8 mouse cellular contexts compared by ENCODE assay signal in the genomic region with DNA sequence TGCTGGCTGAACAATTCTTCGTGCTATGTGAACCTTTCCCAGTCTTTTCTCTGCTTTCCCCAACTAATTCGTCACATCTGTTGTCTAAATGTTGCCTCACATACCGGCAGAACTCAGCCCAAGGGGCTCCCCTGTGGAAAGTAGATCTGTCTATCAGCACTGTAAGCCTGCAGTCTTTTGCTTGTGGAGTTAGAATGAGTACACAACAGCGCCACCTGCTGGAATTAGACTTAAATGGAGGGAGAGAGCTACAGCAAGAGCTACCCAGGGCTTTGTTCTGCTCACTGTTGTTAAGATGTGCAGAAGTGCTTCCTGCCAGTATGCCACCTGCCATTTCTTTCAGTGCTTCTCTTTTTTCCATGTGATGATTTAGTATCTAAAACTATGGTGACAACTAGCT.
DNase-seq lines count a peak whose midpoint lies in the region; ATAC-seq and TF ChIP-seq lines count a peak whose summit lies in the region.

No protein-coding gene starts in this region.

- no peak overlapping the region for H3K4me2 ChIP-seq in liver, embryonic 12.5 days
- no peak overlapping the region for H3K4me2 ChIP-seq in liver, embryonic 11.5 days
- no peak overlapping the region for H3K4me2 ChIP-seq in neural tube, embryonic 14.5 days (ENCODE audit: low read depth, low read length)

- H3K4me3 ChIP-seq in liver, embryonic 12.5 days = no peak overlapping the region
- H3K4me3 ChIP-seq in liver, embryonic 11.5 days (ENCODE audit: low read depth, low read length) = no peak overlapping the region
- no peak overlapping the region for H3K4me3 ChIP-seq in neural tube, embryonic 14.5 days (ENCODE audit: low read depth, low read length)
- H3K4me3 ChIP-seq in thymus, adult 2 months (ENCODE audit: control insufficient read depth, insufficient read depth, low read length) = no peak overlapping the region

- H3K27me3 ChIP-seq in liver, embryonic 12.5 days (replicated peaks) = no peaks in the 10 kb centered on the region
- no peaks in the 10 kb centered on the region for H3K27me3 ChIP-seq in liver, embryonic 11.5 days (replicated peaks; ENCODE audit: control insufficient read depth, insufficient read depth, low read length)
- H3K27me3 ChIP-seq in neural tube, embryonic 14.5 days (ENCODE audit: control insufficient read depth, insufficient read depth, low read length) = no peaks in the 10 kb centered on the region
- H3K27me3 ChIP-seq in thymus, adult 2 months (ENCODE audit: control insufficient read depth, insufficient read depth, low read length) = no peaks in the 10 kb centered on the region

- DNase-seq in liver = peak; percentile 73
- DNase-seq in embryo, embryonic 10.5 days (ENCODE audit: low spot score) = peak; percentile 95
- peak; percentile 86 for DNase-seq in kidney, postnatal 10 days
- peak; percentile 59 for DNase-seq in liver, embryonic 11.5 days (ENCODE audit: low spot score)
- DNase-seq in thymus, adult 2 months = peak; percentile 54

- WGBS in liver, embryonic 12.5 days (ENCODE audit: insufficient replicate concordance) = 9% methylated on average over 4 of the region's 4 CpGs
- WGBS in liver, embryonic 11.5 days = 15% methylated on average over 4 of the region's 4 CpGs
- 15% methylated on average over 4 of the region's 4 CpGs for WGBS in neural tube, embryonic 14.5 days
- WGBS in thymus, adult 2 months = 18% methylated on average over 4 of the region's 4 CpGs

- H3K27ac ChIP-seq in liver, embryonic 12.5 days = no peak overlapping the region
- no peak overlapping the region for H3K27ac ChIP-seq in liver, embryonic 11.5 days (ENCODE audit: low read depth, low read length)
- H3K27ac ChIP-seq in neural tube, embryonic 14.5 days (ENCODE audit: low read depth, low read length) = no peak overlapping the region
- H3K27ac ChIP-seq in thymus, adult 2 months (ENCODE audit: control insufficient read depth, insufficient read depth, low read length) = no peak overlapping the region

- no peak for TF ChIP-seq POLR2A in thymus, adult 2 months (IDR thresholded peaks at IDR 0.05; ENCODE audit: control insufficient read depth, extremely low read depth, insufficient read depth, low read length, poor library complexity)

- H3K4me1 ChIP-seq in liver, embryonic 12.5 days = no peaks in the 10 kb centered on the region
- no peaks in the 10 kb centered on the region for H3K4me1 ChIP-seq in liver, embryonic 11.5 days (replicated peaks; ENCODE audit: control insufficient read depth, insufficient read depth, low read length)
- no peaks in the 10 kb centered on the region for H3K4me1 ChIP-seq in neural tube, embryonic 14.5 days (ENCODE audit: control insufficient read depth, insufficient read depth, low read length)
- no peaks in the 10 kb centered on the region for H3K4me1 ChIP-seq in thymus, adult 2 months (replicated peaks; ENCODE audit: control insufficient read depth, insufficient read depth, low read length)

- ATAC-seq in liver, embryonic 12.5 days = no peak
- peak; percentile 76 for ATAC-seq in granulocyte monocyte progenitor cell, adult 5-6 weeks (replicated peaks; ENCODE audit: poor library complexity, severe bottlenecking)
- no peak for ATAC-seq in liver, embryonic 11.5 days (replicated peaks; ENCODE audit: low FRiP score)
- ATAC-seq in neural tube, embryonic 14.5 days (ENCODE audit: low read depth) = peak; percentile 94

- H3K9ac ChIP-seq in liver, embryonic 12.5 days = no peak overlapping the region
- no peak overlapping the region for H3K9ac ChIP-seq in liver, embryonic 11.5 days (ENCODE audit: low read depth, low read length)
- H3K9ac ChIP-seq in neural tube, embryonic 14.5 days (replicated peaks; ENCODE audit: low read depth, low read length) = no peak overlapping the region

- H3K36me3 ChIP-seq in liver, embryonic 12.5 days = no peaks in the 10 kb centered on the region
- H3K36me3 ChIP-seq in liver, embryonic 11.5 days (ENCODE audit: control insufficient read depth, insufficient read depth, low read length) = no peaks in the 10 kb centered on the region
- no peaks in the 10 kb centered on the region for H3K36me3 ChIP-seq in neural tube, embryonic 14.5 days (ENCODE audit: control insufficient read depth, insufficient read depth, low read length)
- no peaks in the 10 kb centered on the region for H3K36me3 ChIP-seq in thymus, adult 2 months (ENCODE audit: control insufficient read depth, insufficient read depth, low read length)

- no peak for TF ChIP-seq CTCF in thymus, adult 2 months (IDR thresholded peaks at IDR 0.05; ENCODE audit: borderline replicate concordance, control insufficient read depth, extremely low read depth, insufficient read depth, low read length, poor library complexity)

- no peaks in the 10 kb centered on the region for H3K9me3 ChIP-seq in liver, embryonic 12.5 days (replicated peaks)
- no peaks in the 10 kb centered on the region for H3K9me3 ChIP-seq in liver, embryonic 11.5 days (ENCODE audit: control insufficient read depth, low read length)
- no peaks in the 10 kb centered on the region for H3K9me3 ChIP-seq in neural tube, embryonic 14.5 days (ENCODE audit: control insufficient read depth, low read length)

Comparison
In these comparisons a context has a peak if more than half of its experiments do, and no peak if none do; other contexts are left out.
1. ATAC-seq: peak in granulocyte monocyte progenitor cell, adult 5-6 weeks (single experiment) and neural tube, embryonic 14.5 days (single experiment); none in liver, embryonic 12.5 days (single experiment) and liver, embryonic 11.5 days (single experiment).
2. Peak in every context shown above with its lines, with median percentiles within 50 percentile points of each other: DNase-seq.